Mouse (Mus musculus): Measurements from ENCODE around the gene Pdk4.

Gene Pdk4

DNA sequence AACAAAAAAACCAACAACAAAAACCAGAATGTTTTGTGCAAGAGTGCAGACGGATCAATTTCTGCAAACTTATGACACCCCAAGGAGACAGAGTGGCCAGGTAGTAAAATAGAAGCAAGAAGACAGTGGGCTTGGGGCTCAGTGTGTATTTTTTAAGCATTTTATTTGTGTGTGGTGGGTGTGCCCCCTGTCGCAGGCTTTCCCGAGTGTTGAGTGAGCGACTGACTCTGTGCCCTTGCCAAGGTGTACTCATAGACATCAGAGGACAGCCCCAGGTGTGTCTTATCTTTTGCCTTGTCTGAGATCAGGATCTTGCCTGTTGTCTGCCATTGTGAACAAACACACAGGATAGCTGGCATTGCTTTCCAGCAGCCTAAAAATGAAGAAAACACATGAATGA, 49.1 kb downstream of the Pdk4 start:
- no peak for DNase-seq (ENCODE audit: low read depth, low spot score)

- DNase-seq (ENCODE audit: low read depth, low spot score): no peak
Observed at GRCm38 (mm10) chr6:5444331-5444898, 51.7 kb downstream of the Pdk4 start.

DNA sequence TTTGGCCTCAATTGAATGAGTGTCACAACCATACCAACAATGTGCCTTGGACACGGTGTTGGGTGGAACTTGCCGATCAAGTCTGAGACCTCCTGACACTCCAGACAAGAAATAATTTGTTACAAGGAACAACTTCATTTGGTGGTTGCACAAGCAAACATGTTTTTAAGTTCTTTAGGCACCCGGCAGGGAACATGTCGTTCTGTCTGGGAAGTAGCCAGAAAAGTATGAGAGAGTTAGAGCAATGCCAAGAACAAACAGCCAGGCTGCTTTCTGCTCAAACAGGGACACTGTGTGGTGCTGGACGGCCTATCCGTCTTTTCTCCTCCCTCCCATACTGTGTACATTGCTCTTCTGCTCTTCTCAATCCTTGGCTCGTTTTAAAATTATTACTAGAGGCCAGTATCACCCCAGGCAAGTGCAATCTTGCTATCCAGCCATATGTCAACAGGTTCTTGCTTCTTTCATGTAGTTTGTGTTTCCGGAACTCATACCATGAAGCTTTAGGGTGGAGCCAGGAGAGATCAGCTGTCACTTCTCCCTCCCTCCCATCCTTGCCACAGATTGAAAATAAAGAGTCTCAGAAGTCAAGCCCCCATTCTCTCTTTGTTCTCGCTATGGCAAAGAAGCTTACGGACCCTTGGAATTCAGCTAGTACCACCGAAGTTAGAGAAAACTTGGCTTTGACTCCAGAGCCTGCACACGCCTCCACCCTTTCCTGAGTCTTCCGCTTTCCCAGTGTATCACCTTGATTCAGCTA, 52.8 kb downstream of the Pdk4 start:
- DNase-seq (ENCODE audit: low read depth, low spot score): no peak

- DNase-seq (ENCODE audit: low read depth, low spot score): no peak
Observed at GRCm38 (mm10) chr6:5442316-5443085, 53.6 kb downstream of the Pdk4 start.

GRCm38 (mm10) chr6:5441221-5441620, 54.9 kb downstream of the Pdk4 start:
- no peak for DNase-seq (ENCODE audit: low read depth, low spot score)

DNA sequence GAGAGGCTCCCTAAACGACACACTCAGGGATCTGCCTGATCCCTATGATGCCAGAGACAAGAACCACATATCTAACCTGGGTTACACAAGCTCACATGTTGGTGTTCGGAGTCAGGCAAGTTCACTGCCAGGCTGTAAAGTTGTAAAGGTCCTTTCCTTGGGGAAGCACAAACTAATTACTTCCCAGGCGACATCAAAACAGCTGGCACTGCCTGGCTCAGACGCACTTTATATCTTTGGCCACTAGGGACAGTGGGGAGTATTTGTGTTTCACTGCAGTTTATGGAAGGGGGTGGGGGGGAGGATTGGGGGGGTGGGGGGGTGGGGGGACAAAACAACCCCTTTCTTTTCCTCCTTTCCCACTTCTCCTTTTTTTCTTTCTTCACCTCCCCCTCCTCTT, 58.4 kb downstream of the Pdk4 start:
- DNase-seq (ENCODE audit: low read depth, low spot score): no peak

- no peak for DNase-seq (ENCODE audit: low read depth, low spot score)
Observed at GRCm38 (mm10) chr6:5433887-5434286, 62.2 kb downstream of the Pdk4 start.
